Mouse (Mus musculus) right cerebral cortex, postnatal 14 days (tissue): ENCODE results near the gene Hapln4.
"Not testable (repeated sequence)": the region's sequence is repeated elsewhere in the genome, so short reads cannot be mapped to it uniquely, and the experiment has no call there.

Experiments
- DNase-seq: peaks from one replicate; pipeline ENCODE4 v3.0.0; 2022

The Hapln4 gene

GRCm38 (mm10) chr8:70083285-70083684 lies at the start of gene Hapln4:
Gene Hapln4, plus strand, starts transcription at chr8:70083457.
- DNase-seq, result no peak

GRCm38 (mm10) chr8:70037994-70038393 lies 45.3 kb upstream of the Hapln4 start:
- no peak for DNase-seq

- DNase-seq, result peak; percentile 32
Measured at GRCm38 (mm10) chr8:70041885-70042546, 41.2 kb upstream of the Hapln4 start.

GRCm38 (mm10) chr8:70042583-70043455 lies 40.4 kb upstream of the Hapln4 start, which contains the start of the genes Mau2 and Sugp1:
Gene Mau2, minus strand, starts transcription at chr8:70042734.
Gene Sugp1, plus strand, starts transcription at chr8:70042813.
- peak; percentile 94 for DNase-seq

GRCm38 (mm10) chr8:70043996-70044395 lies 39.3 kb upstream of the Hapln4 start:
- DNase-seq, result no peak

- DNase-seq, result no peak
Measured at GRCm38 (mm10) chr8:70049662-70050061, 33.6 kb upstream of the Hapln4 start.

GRCm38 (mm10) chr8:70050434-70050833 lies 32.8 kb upstream of the Hapln4 start:
- DNase-seq, result not testable (repeated sequence)

GRCm38 (mm10) chr8:70057721-70058120 lies 25.5 kb upstream of the Hapln4 start:
- DNase-seq, result no peak

GRCm38 (mm10) chr8:70071836-70072440 lies 11.3 kb upstream of the Hapln4 start:
- DNase-seq, result no peak

- no peak for DNase-seq
Measured at GRCm38 (mm10) chr8:70072441-70073069, 10.7 kb upstream of the Hapln4 start, which contains the start of gene Tm6sf2. Gene Tm6sf2, plus strand, starts transcription at chr8:70072924.

- DNase-seq, result no peak
Measured at GRCm38 (mm10) chr8:70073120-70073519, 10.1 kb upstream of the Hapln4 start.

GRCm38 (mm10) chr8:70073682-70074081 lies 9.6 kb upstream of the Hapln4 start:
- no peak for DNase-seq

GRCm38 (mm10) chr8:70081976-70082375 lies 1.3 kb upstream of the Hapln4 start:
- DNase-seq, result no peak

- no peak for DNase-seq
Measured at GRCm38 (mm10) chr8:70084191-70085065, 1.2 kb downstream of the Hapln4 start.

- no peak for DNase-seq
Measured at GRCm38 (mm10) chr8:70086151-70086550, 2.9 kb downstream of the Hapln4 start.

- DNase-seq, result no peak
Measured at GRCm38 (mm10) chr8:70087237-70087636, 4.0 kb downstream of the Hapln4 start.

- peak; percentile 74 for DNase-seq
Measured at GRCm38 (mm10) chr8:70087836-70088650, 4.8 kb downstream of the Hapln4 start.

GRCm38 (mm10) chr8:70089296-70089960 lies 6.2 kb downstream of the Hapln4 start:
- no peak for DNase-seq

GRCm38 (mm10) chr8:70092786-70093185 lies 9.5 kb downstream of the Hapln4 start:
- no peak for DNase-seq

- no peak for DNase-seq
Measured at GRCm38 (mm10) chr8:70099276-70099675, 16.0 kb downstream of the Hapln4 start.
